Mouse (Mus musculus) heart, adult 2 months (tissue): Measurements from ENCODE around the gene Tmem208.

ENCODE experiments used
- CTCF ChIP-seq: fragments of 200-600 bp; IDR thresholded peaks from 2 replicates; pipeline ENCODE4 v1.8.1; 2022; ENCODE audit warnings: antibody characterized with exemption, mild to moderate bottlenecking, moderate library complexity
- POLR2A ChIP-seq: fragments of 200-500 bp; IDR thresholded peaks from 2 replicates; pipeline ENCODE4 v1.6.1; 2011; ENCODE audit warnings: mild to moderate bottlenecking, low read depth, low read length, control low read depth; ENCODE audit not compliant: insufficient read depth

GRCm38 (mm10) chr8:105282239-105282638 is 43.9 kb upstream of the Tmem208 start:
- TF ChIP-seq POLR2A (no peak), CTCF (no peak)
